Mouse (Mus musculus) stomach, postnatal 0 days (tissue): ENCODE measurements around the gene Susd6. TPM values are rescaled to one million over a fixed set of nuclear protein-coding genes. Genes with fewer than 3 reads are reported as not detected.

ENCODE experiments used
- ATAC-seq: fragments of 200-750 bp; cut with Nextera tagmentation; 2 replicates; pipeline ENCODE4 v1.8.0; 2017; ENCODE audit not compliant: low FRiP score, low TSS enrichment
- DNase-seq: peaks from one replicate; pipeline ENCODE4 v3.0.0-alpha.2; 2016; ENCODE audit warnings: low spot score
- H3K27ac ChIP-seq: fragments of 300-500 bp; sonication (generic); replicated peaks from 2 replicates; pipeline ENCODE4 v1.5.1; 2014; ENCODE audit warnings: mild to moderate bottlenecking, control low read depth
- H3K27me3 ChIP-seq: fragments of 300-500 bp; sonication (generic); 2 replicates; pipeline ENCODE4 v1.6.1; 2014; ENCODE audit warnings: low read length; ENCODE audit not compliant: control insufficient read depth, insufficient read depth
- H3K36me3 ChIP-seq: fragments of 300-500 bp; sonication (generic); 2 replicates; pipeline ENCODE4 v1.6.1; 2014; ENCODE audit warnings: low read length, mixed read lengths; ENCODE audit not compliant: control insufficient read depth, insufficient read depth
- H3K4me1 ChIP-seq: fragments of 300-500 bp; sonication (generic); replicated peaks from 2 replicates; pipeline ENCODE4 v1.6.1; 2014; ENCODE audit warnings: antibody characterized with exemption; ENCODE audit not compliant: control insufficient read depth, insufficient read depth
- H3K4me2 ChIP-seq: fragments of 300-500 bp; sonication (generic); replicated peaks from 2 replicates; pipeline ENCODE4 v1.6.1; 2014; ENCODE audit warnings: low read depth, mild to moderate bottlenecking, control low read depth, moderate library complexity
- H3K4me3 ChIP-seq: fragments of 300-500 bp; sonication (generic); 2 replicates; pipeline ENCODE4 v1.5.1; 2014; ENCODE audit warnings: low read depth, low read length, control low read depth
- H3K9ac ChIP-seq: fragments of 300-500 bp; sonication (generic); 2 replicates; pipeline ENCODE4 v1.6.1; 2014; ENCODE audit warnings: mild to moderate bottlenecking, low read length, control low read depth, mixed read lengths
- H3K9me3 ChIP-seq: fragments of 300-500 bp; sonication (generic); 2 replicates; pipeline ENCODE4 v1.6.1; 2016; ENCODE audit warnings: low read length; ENCODE audit not compliant: control insufficient read depth
- CTCF ChIP-seq: IDR thresholded peaks from 2 replicates; pipeline ENCODE4 v1.5.1; 2016; ENCODE audit warnings: antibody characterized with exemption, low read depth, mild to moderate bottlenecking, moderate library complexity
- EP300 ChIP-seq: optimal IDR thresholded peaks from 2 replicates; pipeline ENCODE3; 2016; ENCODE audit warnings: antibody characterized with exemption
- WGBS: fragments of 180-500 bp; shearing (Covaris S2); extraction: QIAGEN DNeasy Blood & Tissue Kit; methylation state at CpG from one replicate; pipeline ENCODE4 v1.1.7; 2014; 5-methylcytosine and 5-hydroxymethylcytosine counted together
- polyA plus RNA-seq: library from polyadenylated mRNA; unstranded; fragments of >200 nt; fragmentation: Nextera tagmentation; extraction: Ambion mirVana; gene quantifications from 2 replicates; pipeline ENCODE4 v1.2.1, GENCODE M21; 2015

Susd6 gene
- polyA plus RNA-seq = 12.3 and 12.9 TPM in 2 replicates

DNA sequence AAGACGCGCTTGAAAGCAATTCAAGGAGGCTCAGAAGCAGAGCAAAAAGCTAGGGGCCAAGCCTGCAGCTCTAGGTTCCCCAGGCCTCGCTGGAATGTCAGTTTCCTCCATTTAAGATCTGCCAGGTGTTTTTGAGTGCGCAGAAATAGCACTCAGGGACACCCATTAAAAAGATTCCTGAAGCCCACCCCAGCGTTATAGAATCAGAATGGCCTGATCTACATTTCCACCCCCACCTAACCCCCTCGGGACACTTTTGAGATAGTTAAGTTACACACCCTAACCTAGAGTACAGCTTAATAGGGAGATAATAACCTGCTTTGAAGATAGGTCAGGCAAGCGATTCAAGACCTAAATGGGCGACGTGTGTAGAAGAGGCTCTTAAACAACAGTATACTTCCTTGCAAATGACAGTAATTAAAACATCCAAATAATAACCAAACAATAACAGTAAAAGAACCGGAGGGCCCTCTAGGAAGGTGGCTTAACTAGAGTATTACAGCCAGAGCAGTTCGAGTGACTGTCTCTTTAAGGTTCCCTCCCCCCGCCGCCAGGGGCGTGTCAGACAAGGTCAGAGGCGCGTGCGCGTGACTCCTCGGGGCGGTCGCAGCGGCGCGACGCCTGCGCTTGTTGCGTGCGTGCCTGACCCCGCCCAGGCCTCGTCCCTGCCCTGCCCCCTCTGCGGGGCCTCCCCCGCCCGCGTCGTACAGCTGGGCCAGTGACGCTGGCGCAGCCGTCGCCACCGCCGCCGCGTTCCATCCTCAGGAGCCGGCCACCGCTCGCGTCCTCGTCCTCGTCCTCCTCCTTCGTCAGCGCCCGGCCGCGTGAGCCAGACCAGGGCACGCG, at the start of gene Susd6:
Gene Susd6 (plus strand): TSS at position 662 of the 846 bp plus-strand sequence.
- peak within 1 kb of the TSS; percentile 83 for H3K4me2 ChIP-seq
- no peak for TF ChIP-seq EP300
- peak; percentile 51 for TF ChIP-seq CTCF
- WGBS = 3% methylated on average over 49 of the region's 56 CpGs

DNA sequence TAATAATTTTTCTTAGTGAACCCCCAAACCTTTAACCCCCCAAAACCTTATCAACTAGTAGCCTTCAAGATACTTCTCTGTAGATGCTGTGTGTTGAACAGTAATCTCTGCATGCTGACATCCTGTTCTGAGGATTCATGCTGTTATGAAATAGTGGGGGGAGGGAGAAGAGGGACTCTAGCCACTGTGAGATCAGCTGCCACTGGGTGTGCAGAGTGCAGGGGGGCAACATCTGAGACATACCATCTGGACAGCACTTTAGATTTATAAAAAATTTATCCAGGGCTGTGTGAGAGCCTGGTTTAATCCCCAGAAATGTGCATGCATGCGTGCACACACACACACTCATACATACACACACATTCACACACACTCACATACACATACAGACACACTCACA, 45.7 kb upstream of the Susd6 start:
- no peak overlapping the region for H3K9ac ChIP-seq
- TF ChIP-seq CTCF (no peak), EP300 (no peak)
- H3K36me3 ChIP-seq = no peaks in the 10 kb centered on the region
- ATAC-seq (no peak), DNase-seq (no peak)
- 52% methylated on average over 1 of the region's 1 CpGs for WGBS
- H3K4me3 ChIP-seq = no peak overlapping the region
- H3K27me3 ChIP-seq = no peaks in the 10 kb centered on the region
- no peaks in the 10 kb centered on the region for H3K9me3 ChIP-seq
- H3K4me2 ChIP-seq = no peak overlapping the region
- H3K27ac ChIP-seq = no peak overlapping the region
- H3K4me1 ChIP-seq = no peaks in the 10 kb centered on the region

More for the DNA sequence above, at the start of gene Susd6:
- ATAC-seq (peak; percentile 99), DNase-seq (peak; percentile 99)
- Histone ChIP-seq H3K27ac (peak within 1 kb of the TSS; percentile 97), H3K36me3 (no peaks in the 10 kb centered on the region), H3K4me3 (peak within 1 kb of the TSS; percentile 98), H3K4me1 (peaks cover 3% of the 10 kb centered on the region; the same call in 1 of the 2 replicates), H3K9me3 (no peaks in the 10 kb centered on the region), H3K9ac (peak within 1 kb of the TSS; percentile 96), H3K27me3 (no peaks in the 10 kb centered on the region)

DNA sequence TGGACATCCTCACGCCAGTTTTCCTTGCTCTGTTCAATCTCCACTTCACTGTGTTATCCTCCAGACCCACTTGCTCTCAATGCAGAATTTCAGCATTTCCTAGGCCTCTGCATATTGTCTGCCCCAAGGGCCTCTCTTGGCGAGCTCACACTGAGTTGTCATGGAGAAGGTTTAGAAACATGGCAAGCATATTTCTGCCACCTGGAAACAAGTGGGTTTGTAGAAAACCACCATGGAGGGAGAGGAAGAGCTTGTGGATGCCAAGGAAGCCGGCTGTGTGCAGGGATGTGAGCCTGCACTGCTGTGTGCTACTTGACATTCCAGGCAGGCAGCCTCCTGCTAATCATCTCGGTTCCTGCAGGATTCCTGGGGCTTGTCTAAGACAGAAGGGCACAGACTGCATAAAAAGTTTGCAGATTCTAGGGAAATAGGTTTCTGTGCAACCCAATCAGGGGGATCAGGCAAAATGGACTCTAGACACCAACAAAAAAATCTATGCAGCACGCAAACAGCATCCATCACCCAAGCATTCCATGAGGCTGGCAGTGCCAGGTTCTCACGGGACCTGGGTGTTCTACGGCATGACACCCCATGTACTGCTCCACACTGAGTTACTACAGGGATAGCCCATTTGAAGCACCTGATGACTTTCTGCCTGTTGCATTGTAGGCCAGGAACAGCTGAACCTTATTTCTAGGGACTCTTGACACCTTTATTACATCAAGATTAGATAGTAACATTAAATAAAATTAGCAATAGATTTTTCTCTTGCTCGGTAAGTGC, 44.1 kb upstream of the Susd6 start:
- H3K4me2 ChIP-seq = no peak overlapping the region
- WGBS = 52% methylated on average over 8 of the region's 8 CpGs
- H3K4me1 ChIP-seq = no peaks in the 10 kb centered on the region
- DNase-seq = no peak
- no peak overlapping the region for H3K27ac ChIP-seq
- H3K9ac ChIP-seq = no peak overlapping the region
- H3K9me3 ChIP-seq = no peaks in the 10 kb centered on the region
- no peak for ATAC-seq
- TF ChIP-seq EP300 (no peak), CTCF (no peak)
- no peaks in the 10 kb centered on the region for H3K36me3 ChIP-seq
- H3K4me3 ChIP-seq = no peak overlapping the region
- no peaks in the 10 kb centered on the region for H3K27me3 ChIP-seq

DNA sequence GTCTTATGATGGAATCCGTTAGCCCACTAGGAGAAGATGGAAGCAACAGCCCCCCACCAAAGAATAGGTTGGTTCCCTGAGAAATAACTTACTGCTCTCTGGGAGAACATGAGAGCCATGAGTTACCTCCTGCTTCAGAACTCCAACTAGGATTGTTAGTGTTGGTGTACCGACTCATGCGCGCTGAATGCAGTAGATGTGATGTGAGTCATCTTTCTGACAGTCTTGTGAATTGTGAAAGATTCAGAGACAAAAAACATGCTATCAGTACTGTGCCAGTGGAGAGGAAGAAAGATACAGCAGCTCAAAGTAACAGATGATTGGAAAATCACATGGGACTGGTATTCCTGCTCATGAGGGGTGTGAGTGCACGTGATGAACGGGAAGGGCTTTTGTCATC, 38.8 kb upstream of the Susd6 start:
- no peak overlapping the region for H3K9ac ChIP-seq
- DNase-seq (no peak), ATAC-seq (no peak)
- no peaks in the 10 kb centered on the region for H3K36me3 ChIP-seq
- no peak overlapping the region for H3K27ac ChIP-seq
- H3K4me2 ChIP-seq = no peak overlapping the region
- no peak overlapping the region for H3K4me3 ChIP-seq
- WGBS = 79% methylated on average over 6 of the region's 6 CpGs
- no peaks in the 10 kb centered on the region for H3K4me1 ChIP-seq
- H3K27me3 ChIP-seq = peaks cover 5% of the 10 kb centered on the region
- H3K9me3 ChIP-seq = no peaks in the 10 kb centered on the region
- TF ChIP-seq CTCF = no peak
- no peak for TF ChIP-seq EP300

DNA sequence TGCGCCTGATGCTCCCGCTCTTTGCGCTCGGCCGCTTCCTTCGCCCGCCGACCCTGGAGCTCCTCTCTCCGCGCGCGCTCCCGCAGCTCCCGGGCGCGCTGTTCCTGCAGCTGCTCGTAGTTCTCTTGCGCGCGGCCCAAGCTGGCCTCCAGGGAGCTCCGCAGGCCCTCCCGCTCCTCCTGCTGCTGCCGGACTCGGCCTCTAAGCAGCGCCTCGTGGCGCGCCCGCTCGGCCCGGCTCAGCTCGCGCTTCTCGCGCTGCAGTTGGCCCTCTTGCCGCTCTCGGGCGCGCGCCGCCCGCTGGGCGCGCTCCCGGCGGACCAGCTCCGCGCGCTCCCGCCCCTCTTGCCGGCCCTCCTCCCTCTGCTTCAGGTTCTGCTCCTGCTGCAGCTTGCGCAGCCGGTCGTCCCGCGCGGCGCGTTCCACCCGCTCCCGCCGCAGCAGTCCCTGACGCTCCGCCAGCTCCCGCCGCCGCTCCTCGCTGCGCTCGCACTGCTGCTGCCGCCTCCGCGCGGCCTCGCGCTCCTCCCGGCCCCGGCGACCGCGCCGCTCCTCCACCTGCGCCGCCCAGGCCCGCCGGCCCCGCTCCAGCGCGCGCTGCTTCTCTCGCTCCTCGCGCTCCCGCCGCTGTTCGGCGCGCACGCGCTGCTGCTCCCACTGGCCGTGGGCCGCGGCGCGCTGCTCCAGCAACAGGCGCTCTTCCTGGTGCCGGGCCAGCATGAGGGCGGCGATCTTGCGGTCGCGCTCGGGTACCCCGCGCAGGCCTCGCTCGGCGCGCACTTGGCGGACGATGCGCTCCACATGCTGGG, 32.4 kb upstream of the Susd6 start:
- H3K9me3 ChIP-seq = no peaks in the 10 kb centered on the region
- H3K27me3 ChIP-seq = peaks cover 24% of the 10 kb centered on the region
- H3K36me3 ChIP-seq = no peaks in the 10 kb centered on the region
- under 1% methylated on average over 114 of the region's 122 CpGs for WGBS
- DNase-seq = peak; percentile 72
- peak overlapping the region; percentile 35 for H3K9ac ChIP-seq
- ATAC-seq = peak; percentile 77
- TF ChIP-seq EP300 (no peak), CTCF (peak; percentile 7; the same call in 1 of the 2 replicates)
- peak overlapping the region; percentile 95 for H3K4me2 ChIP-seq
- H3K4me1 ChIP-seq = peaks cover 12% of the 10 kb centered on the region
- H3K4me3 ChIP-seq = peak overlapping the region; percentile 57
- H3K27ac ChIP-seq = no peak overlapping the region
